ENCODE assay signal across 29 mouse cellular contexts in genomic region chr11:104083248-104083647, GRCm38 (mm10). TPM values are rescaled to one million over a fixed set of nuclear protein-coding genes. Genes with fewer than 3 reads are reported as not detected.
DNase-seq lines count a peak whose midpoint lies in the region; ATAC-seq and TF ChIP-seq lines count a peak whose summit lies in the region.
"Had no signal": no experiment of that assay in that cellular context is flagged by ENCODE, and none has a peak within 500 bp of the region (broad histone marks: within the 10 kb centered on the region; RNA-seq: fewer than 3 reads in every experiment).

No protein-coding gene starts in this region.

- H3K27me3 ChIP-seq in liver, adult 2 months (ENCODE audit: control insufficient read depth, insufficient read depth, low read length), result no peaks in the 10 kb centered on the region
- H3K27me3 ChIP-seq: CH12.LX; embryonic facial prominence, embryonic 15.5 days; heart, embryonic 12.5 days; heart, embryonic 15.5 days had no signal

- TF ChIP-seq POLR2A in liver, adult 2 months (IDR thresholded peaks at IDR 0.05; ENCODE audit: extremely low read depth, insufficient read depth, low read length), result no peak

- H3K27ac ChIP-seq in liver, adult 2 months (replicated peaks; ENCODE audit: insufficient read depth, low read depth, low read length), result no peak overlapping the region
- H3K27ac ChIP-seq: embryonic facial prominence, embryonic 12.5 days; embryonic facial prominence, embryonic 15.5 days; heart, embryonic 15.5 days; hindbrain, embryonic 10.5 days; hindbrain, embryonic 14.5 days had no signal

- ATAC-seq in cerebellum, adult (ENCODE audit: insufficient number of reproducible peaks, low FRiP score, low TSS enrichment), result no peak
- ATAC-seq: forebrain, embryonic 14.5 days; forebrain, postnatal 0 days; intestine, postnatal 0 days; Patski had no signal

- WGBS in liver, adult 2 months, result 80% methylated on average over 7 of the region's 7 CpGs

- H3K36me3 ChIP-seq in liver, adult 2 months (ENCODE audit: control insufficient read depth, insufficient read depth, low read length), result no peaks in the 10 kb centered on the region
- H3K36me3 ChIP-seq: embryonic facial prominence, embryonic 12.5 days; embryonic facial prominence, embryonic 15.5 days; G1E; heart, embryonic 12.5 days; heart, embryonic 15.5 days; hindbrain, embryonic 10.5 days had no signal

- no peaks in the 10 kb centered on the region for H3K79me2 ChIP-seq in liver, adult 2 months (ENCODE audit: control insufficient read depth, insufficient read depth, low read length)

- no peak overlapping the region for H3K4me3 ChIP-seq in liver, adult 2 months (ENCODE audit: insufficient read depth, low read depth, low read length)
- H3K4me3 ChIP-seq: embryonic facial prominence, embryonic 12.5 days; embryonic facial prominence, embryonic 15.5 days; heart, embryonic 12.5 days; heart, embryonic 15.5 days; hindbrain, embryonic 10.5 days had no signal

- TF ChIP-seq CTCF in liver, adult 2 months (IDR thresholded peaks at IDR 0.05; ENCODE audit: low read depth, low read length), result no peak

- peak; percentile 22 for DNase-seq in cerebellum, adult 11-12 months
- DNase-seq in cerebellum, postnatal 4 days (ENCODE audit: low spot score in 2 of 2), result no peak
- peak; percentile 26 for DNase-seq in cerebellum, adult 9-11 months
- peak; percentile 4 for DNase-seq in liver, adult 2 months (ENCODE audit: extremely low read depth, low read depth, low spot score)
- no peak for DNase-seq in liver
- peak; percentile 49 to 63 for DNase-seq in cerebellum, postnatal 10 days
- no peak for DNase-seq in frontal cortex, postnatal 25 days (ENCODE audit: low spot score in 2 of 2)
- DNase-seq: adrenal gland, postnatal 25 days; B cell, adult 2 months; forebrain, postnatal 0 days; gastrocnemius, postnatal 25 days; heart, adult 18-20 months; heart, postnatal 10 days; heart, postnatal 36 days; kidney, adult 2 months had no signal

- no peaks in the 10 kb centered on the region for H3K4me1 ChIP-seq in liver, adult 2 months (ENCODE audit: control insufficient read depth, insufficient read depth, low read length)
- H3K4me1 ChIP-seq: embryonic facial prominence, embryonic 15.5 days; heart, embryonic 12.5 days; heart, embryonic 15.5 days had no signal

- H3K9ac ChIP-seq in liver, adult 2 months (ENCODE audit: low read depth, low read length), result no peak overlapping the region
- H3K9ac ChIP-seq: embryonic facial prominence, embryonic 12.5 days; embryonic facial prominence, embryonic 15.5 days; forebrain, postnatal 0 days; heart, embryonic 12.5 days; heart, embryonic 15.5 days; hindbrain, embryonic 14.5 days had no signal

RNA-seq across cellular contexts. Expression of gene Crhr1, which starts 49.4 kb away (rescaled TPM):
- not detected in 2 replicates for total RNA-seq in liver, adult 2 months (2014; rRNA removed)
- 0.04 TPM in 1 of 2 replicates, not detected in the other for polyA plus RNA-seq in liver, adult 2 months (2012; rRNA removed)
- total RNA-seq: CH12.LX; common myeloid progenitor, adult 5-6 weeks; G1E; gastrocnemius, adult 8-10 months; gastrocnemius, postnatal 25 days; heart, adult 18-20 months; heart, postnatal 10 days; heart, postnatal 36 days had no signal
- polyA plus RNA-seq: G1E; heart, embryonic 12.5 days; heart, embryonic 15.5 days; intestine, postnatal 0 days; kidney, adult 2 months; Patski had no signal

Comparison
In these comparisons a context has a peak if more than half of its experiments do, and no peak if none do; other contexts are left out.
1. DNase-seq: peak in cerebellum, adult 11-12 months (single experiment), cerebellum, adult 9-11 months (single experiment), liver, adult 2 months (single experiment) and cerebellum, postnatal 10 days (2 of 2); none in cerebellum, postnatal 4 days (0 of 2), liver (single experiment) and frontal cortex, postnatal 25 days (0 of 2).